Mouse (Mus musculus): ENCODE measurements at regions not wholly inside any gene's neighbourhood (a gene's known extent, or its start where the extent isn't known, plus 50 kb on each side); places are given as distances from the start of the nearest gene placed in this dataset.
"Not testable (repeated sequence)": the region's sequence is repeated elsewhere in the genome, so short reads cannot be mapped to it uniquely, and the experiment has no call there.

- not testable (repeated sequence) for ATAC-seq (ENCODE audit: insufficient number of reproducible peaks, low FRiP score, low TSS enrichment, low read depth); H3K4me3 ChIP-seq (replicated peaks); H3K9me3 ChIP-seq (replicated peaks); H3K4me2 ChIP-seq (replicated peaks); H3K9ac ChIP-seq; H3K4me1 ChIP-seq; H3K27me3 ChIP-seq; H3K36me3 ChIP-seq; H3K27ac ChIP-seq (replicated peaks)
- 79% methylated on average over 2 of the region's 2 CpGs for WGBS
These were observed 135.9 kb upstream of the Abcb5 start for GRCm38 (mm10) chr12:119102106-119102505.

DNA sequence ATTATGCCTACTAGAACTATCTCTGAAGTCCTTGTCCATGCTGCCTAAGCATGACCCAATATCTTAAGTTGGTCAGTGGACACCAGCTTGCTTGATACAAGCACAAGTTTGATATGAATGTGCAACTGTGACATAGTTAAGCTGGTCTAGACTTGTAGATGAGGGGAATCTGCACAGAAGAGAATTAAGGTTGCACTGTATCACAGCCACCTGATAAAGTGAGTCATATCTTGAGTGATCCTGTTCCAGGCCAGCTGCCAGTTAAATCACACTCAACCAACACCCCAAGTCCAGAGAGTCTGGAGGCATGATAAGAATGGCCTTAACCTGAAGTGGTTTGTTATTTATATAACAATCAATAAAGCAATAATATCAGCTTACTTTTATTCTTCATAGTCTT, 133.5 kb upstream of the Abcb5 start:
- Histone ChIP-seq H3K4me1 (no peaks in the 10 kb centered on the region), H3K27me3 (no peaks in the 10 kb centered on the region), H3K9ac (no peak overlapping the region), H3K36me3 (no peaks in the 10 kb centered on the region), H3K9me3 (replicated peaks) (no peaks in the 10 kb centered on the region), H3K4me2 (replicated peaks) (no peak overlapping the region), H3K4me3 (replicated peaks) (no peak overlapping the region), H3K27ac (replicated peaks) (no peak overlapping the region)
- no peak for ATAC-seq (ENCODE audit: insufficient number of reproducible peaks, low FRiP score, low TSS enrichment, low read depth)

- Histone ChIP-seq H3K4me2 (replicated peaks) (no peak overlapping the region), H3K4me1 (no peaks in the 10 kb centered on the region), H3K9ac (no peak overlapping the region), H3K4me3 (replicated peaks) (no peak overlapping the region), H3K27ac (replicated peaks) (no peak overlapping the region), H3K9me3 (replicated peaks) (no peaks in the 10 kb centered on the region), H3K36me3 (no peaks in the 10 kb centered on the region), H3K27me3 (no peaks in the 10 kb centered on the region)
- ATAC-seq (ENCODE audit: insufficient number of reproducible peaks, low FRiP score, low TSS enrichment, low read depth), result no peak
- WGBS, result 29% methylated on average over 1 of the region's 1 CpGs
These were observed 131.6 kb upstream of the Abcb5 start for GRCm38 (mm10) chr12:119097814-119098213.

GRCm38 (mm10) chr12:119094314-119094713, 128.1 kb upstream of the Abcb5 start:
- H3K4me1 ChIP-seq, result no peaks in the 10 kb centered on the region
- ATAC-seq (ENCODE audit: insufficient number of reproducible peaks, low FRiP score, low TSS enrichment, low read depth), result no peak
- no peaks in the 10 kb centered on the region for H3K9me3 ChIP-seq (replicated peaks)
- no peak overlapping the region for H3K27ac ChIP-seq (replicated peaks)
- H3K9ac ChIP-seq, result no peak overlapping the region
- H3K36me3 ChIP-seq, result no peaks in the 10 kb centered on the region
- WGBS, result 94% methylated on average over 1 of the region's 1 CpGs
- H3K4me2 ChIP-seq (replicated peaks), result no peak overlapping the region
- H3K4me3 ChIP-seq (replicated peaks), result no peak overlapping the region
- no peaks in the 10 kb centered on the region for H3K27me3 ChIP-seq

GRCm38 (mm10) chr12:119093402-119093801, 127.2 kb upstream of the Abcb5 start:
- no peak overlapping the region for H3K9ac ChIP-seq
- ATAC-seq (ENCODE audit: insufficient number of reproducible peaks, low FRiP score, low TSS enrichment, low read depth), result no peak
- H3K9me3 ChIP-seq (replicated peaks), result no peaks in the 10 kb centered on the region
- 89% methylated on average over 2 of the region's 2 CpGs for WGBS
- H3K4me1 ChIP-seq, result no peaks in the 10 kb centered on the region
- H3K36me3 ChIP-seq, result no peaks in the 10 kb centered on the region
- H3K4me2 ChIP-seq (replicated peaks), result no peak overlapping the region
- H3K27me3 ChIP-seq, result no peaks in the 10 kb centered on the region
- no peak overlapping the region for H3K27ac ChIP-seq (replicated peaks)
- H3K4me3 ChIP-seq (replicated peaks), result no peak overlapping the region

GRCm38 (mm10) chr12:119089292-119089691, 123.1 kb upstream of the Abcb5 start:
- no peak overlapping the region for H3K9ac ChIP-seq
- no peaks in the 10 kb centered on the region for H3K36me3 ChIP-seq
- no peaks in the 10 kb centered on the region for H3K27me3 ChIP-seq
- H3K27ac ChIP-seq (replicated peaks), result no peak overlapping the region
- H3K9me3 ChIP-seq (replicated peaks), result no peaks in the 10 kb centered on the region
- no peak overlapping the region for H3K4me3 ChIP-seq (replicated peaks)
- 83% methylated on average over 2 of the region's 2 CpGs for WGBS
- no peak overlapping the region for H3K4me2 ChIP-seq (replicated peaks)
- no peaks in the 10 kb centered on the region for H3K4me1 ChIP-seq
- no peak for ATAC-seq (ENCODE audit: insufficient number of reproducible peaks, low FRiP score, low TSS enrichment, low read depth)

- Histone ChIP-seq H3K9ac (no peak overlapping the region), H3K27me3 (no peaks in the 10 kb centered on the region), H3K36me3 (no peaks in the 10 kb centered on the region), H3K9me3 (replicated peaks) (no peaks in the 10 kb centered on the region), H3K27ac (replicated peaks) (no peak overlapping the region), H3K4me2 (replicated peaks) (no peak overlapping the region), H3K4me3 (replicated peaks) (no peak overlapping the region), H3K4me1 (no peaks in the 10 kb centered on the region)
- ATAC-seq (ENCODE audit: insufficient number of reproducible peaks, low FRiP score, low TSS enrichment, low read depth), result no peak
- 97% methylated on average over 1 of the region's 1 CpGs for WGBS
These were observed 122.4 kb upstream of the Abcb5 start for GRCm38 (mm10) chr12:119088666-119089065.

- no peak for ATAC-seq (ENCODE audit: insufficient number of reproducible peaks, low FRiP score, low TSS enrichment, low read depth)
- Histone ChIP-seq H3K4me3 (replicated peaks) (no peak overlapping the region), H3K9ac (no peak overlapping the region), H3K4me2 (replicated peaks) (no peak overlapping the region), H3K27me3 (no peaks in the 10 kb centered on the region), H3K9me3 (replicated peaks) (no peaks in the 10 kb centered on the region), H3K27ac (replicated peaks) (no peak overlapping the region), H3K4me1 (no peaks in the 10 kb centered on the region), H3K36me3 (no peaks in the 10 kb centered on the region)
- 82% methylated on average over 2 of the region's 2 CpGs for whole genome bisulfite sequencing
These were observed 118.6 kb upstream of the Abcb5 start for GRCm38 (mm10) chr12:119084814-119085213.

DNA sequence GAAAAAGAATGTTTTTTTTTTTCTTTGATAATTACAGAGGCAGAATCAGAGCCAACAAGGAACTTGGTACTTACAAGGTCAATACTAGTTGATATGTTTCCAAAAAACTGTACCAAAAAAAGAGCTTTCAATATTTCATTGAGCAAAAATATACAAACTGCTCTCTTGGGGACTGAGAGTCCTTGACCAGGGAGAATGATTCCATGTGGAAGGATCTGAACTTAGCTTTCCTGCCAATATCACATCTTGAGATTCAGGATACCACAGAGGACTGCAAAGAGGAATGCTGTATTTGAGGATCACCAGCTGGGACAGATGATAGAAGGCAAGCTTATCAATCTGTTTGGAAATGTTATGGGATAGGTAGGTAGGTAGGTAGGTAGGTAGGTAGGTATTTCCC, 116.6 kb upstream of the Abcb5 start:
- H3K9me3 ChIP-seq (replicated peaks), result no peaks in the 10 kb centered on the region
- no peaks in the 10 kb centered on the region for H3K27me3 ChIP-seq
- no peak overlapping the region for H3K9ac ChIP-seq
- no peak overlapping the region for H3K4me3 ChIP-seq (replicated peaks)
- no peak overlapping the region for H3K4me2 ChIP-seq (replicated peaks)
- no peaks in the 10 kb centered on the region for H3K36me3 ChIP-seq
- H3K27ac ChIP-seq (replicated peaks), result no peak overlapping the region
- no peaks in the 10 kb centered on the region for H3K4me1 ChIP-seq
- no peak for ATAC-seq (ENCODE audit: insufficient number of reproducible peaks, low FRiP score, low TSS enrichment, low read depth)

- Histone ChIP-seq H3K9ac (no peak overlapping the region), H3K27me3 (no peaks in the 10 kb centered on the region), H3K4me2 (replicated peaks) (no peak overlapping the region), H3K4me1 (no peaks in the 10 kb centered on the region), H3K27ac (replicated peaks) (no peak overlapping the region), H3K36me3 (no peaks in the 10 kb centered on the region), H3K9me3 (replicated peaks) (no peaks in the 10 kb centered on the region), H3K4me3 (replicated peaks) (no peak overlapping the region)
- ATAC-seq (ENCODE audit: insufficient number of reproducible peaks, low FRiP score, low TSS enrichment, low read depth), result no peak
- WGBS, result 65% methylated on average over 1 of the region's 1 CpGs
These were observed 109.6 kb upstream of the Abcb5 start for GRCm38 (mm10) chr12:119075825-119076224.

- H3K27ac ChIP-seq (replicated peaks), result no peak overlapping the region
- H3K4me2 ChIP-seq (replicated peaks), result no peak overlapping the region
- H3K4me1 ChIP-seq, result no peaks in the 10 kb centered on the region
- no peak overlapping the region for H3K4me3 ChIP-seq (replicated peaks)
- H3K9ac ChIP-seq, result no peak overlapping the region
- no peaks in the 10 kb centered on the region for H3K27me3 ChIP-seq
- H3K36me3 ChIP-seq, result no peaks in the 10 kb centered on the region
- WGBS, result 37% methylated on average over 2 of the region's 2 CpGs
- ATAC-seq (ENCODE audit: insufficient number of reproducible peaks, low FRiP score, low TSS enrichment, low read depth), result no peak
- no peaks in the 10 kb centered on the region for H3K9me3 ChIP-seq (replicated peaks)
These were observed 108.7 kb upstream of the Abcb5 start for GRCm38 (mm10) chr12:119074742-119075478.

- H3K9ac ChIP-seq, result no peak overlapping the region
- no peak overlapping the region for H3K4me3 ChIP-seq (replicated peaks)
These were observed 107.9 kb upstream of the Abcb5 start for GRCm38 (mm10) chr12:119074147-119074546.

More at GRCm38 (mm10) chr12:119074147-119074546, 107.9 kb upstream of the Abcb5 start:
- H3K4me1 ChIP-seq, result no peaks in the 10 kb centered on the region
- no peak for ATAC-seq (ENCODE audit: insufficient number of reproducible peaks, low FRiP score, low TSS enrichment, low read depth)
- H3K9me3 ChIP-seq (replicated peaks), result no peaks in the 10 kb centered on the region
- H3K27me3 ChIP-seq, result no peaks in the 10 kb centered on the region
- H3K36me3 ChIP-seq, result no peaks in the 10 kb centered on the region
- no peak overlapping the region for H3K4me2 ChIP-seq (replicated peaks)
- no peak overlapping the region for H3K27ac ChIP-seq (replicated peaks)

Data from embryonic facial prominence, embryonic 15.5 days (tissue).